Mouse (Mus musculus): Measurements from ENCODE around the gene Fgfrl1.

DNA sequence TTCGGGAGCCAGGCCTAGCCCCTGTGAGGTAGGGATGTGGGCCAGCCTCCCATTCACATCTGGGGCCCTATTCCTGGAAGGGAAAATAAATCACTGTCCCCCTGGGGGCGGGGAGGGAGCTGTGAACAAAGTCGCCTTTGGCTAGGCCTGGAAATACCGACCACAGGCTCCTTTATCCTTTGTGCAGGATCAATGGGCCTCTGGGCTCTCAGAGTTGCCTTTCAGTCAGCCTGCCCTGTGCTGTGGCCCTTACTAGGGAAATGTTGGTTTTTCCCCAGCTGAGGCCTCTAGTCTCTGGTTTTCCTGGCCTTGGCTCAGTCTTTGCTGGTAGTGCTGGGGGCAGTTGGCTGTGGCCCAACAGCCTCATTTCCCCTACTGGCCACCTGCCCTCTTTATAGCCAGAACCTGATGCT is 5.2 kb downstream of the Fgfrl1 start:
- TF ChIP-seq CTCF (IDR thresholded peaks at IDR 0.05; ENCODE audit: low read depth), result no peak
- TF ChIP-seq EP300 (IDR thresholded peaks at IDR 0.05; ENCODE audit: low read depth), result no peak

Data from heart, postnatal 0 days (tissue).